In genomic region chr10:125912207-125912606, GRCm38 (mm10) we compare ENCODE assay signal across 16 mouse cellular contexts. TPM values are rescaled to one million over a fixed set of nuclear protein-coding genes. Genes with fewer than 3 reads are reported as not detected.
DNase-seq lines count a peak whose midpoint lies in the region; ATAC-seq and TF ChIP-seq lines count a peak whose summit lies in the region.
"Had no signal": no experiment of that assay in that cellular context is flagged by ENCODE, and none has a peak within 500 bp of the region (broad histone marks: within the 10 kb centered on the region; RNA-seq: fewer than 3 reads in every experiment).

No protein-coding gene starts in this region.

- WGBS in intestine, embryonic 14.5 days = 34% methylated on average over 7 of the region's 7 CpGs
- WGBS in intestine, postnatal 0 days = 69% methylated on average over 7 of the region's 7 CpGs
- 42% methylated on average over 7 of the region's 7 CpGs for WGBS in limb, embryonic 13.5 days

- H3K36me3 ChIP-seq in intestine, embryonic 14.5 days (ENCODE audit: control insufficient read depth, insufficient read depth, low read length) = no peaks in the 10 kb centered on the region
- no peaks in the 10 kb centered on the region for H3K36me3 ChIP-seq in intestine, postnatal 0 days (ENCODE audit: control insufficient read depth, insufficient read depth)
- H3K36me3 ChIP-seq in limb, embryonic 13.5 days = no peaks in the 10 kb centered on the region

- no peak overlapping the region for H3K9ac ChIP-seq in intestine, embryonic 14.5 days (ENCODE audit: low read length)
- H3K9ac ChIP-seq in intestine, postnatal 0 days (ENCODE audit: low read depth, low read length) = no peak overlapping the region
- H3K9ac ChIP-seq in limb, embryonic 13.5 days = no peak overlapping the region

- H3K27me3 ChIP-seq in intestine, embryonic 14.5 days (replicated peaks; ENCODE audit: control insufficient read depth, insufficient read depth, low read length) = no peaks in the 10 kb centered on the region
- H3K27me3 ChIP-seq in intestine, postnatal 0 days (replicated peaks; ENCODE audit: control insufficient read depth, insufficient read depth, low read length) = no peaks in the 10 kb centered on the region
- no peaks in the 10 kb centered on the region for H3K27me3 ChIP-seq in limb, embryonic 13.5 days

- no peak overlapping the region for H3K4me2 ChIP-seq in intestine, embryonic 14.5 days (ENCODE audit: low read length)
- no peak overlapping the region for H3K4me2 ChIP-seq in intestine, postnatal 0 days (replicated peaks; ENCODE audit: low read depth)
- no peak overlapping the region for H3K4me2 ChIP-seq in limb, embryonic 13.5 days (replicated peaks)

- no peaks in the 10 kb centered on the region for H3K9me3 ChIP-seq in intestine, embryonic 14.5 days (ENCODE audit: control insufficient read depth, low read length)
- H3K9me3 ChIP-seq in intestine, postnatal 0 days (ENCODE audit: control insufficient read depth) = 0 out of 2 replicates have a peak, but pooled peaks cover 2% of the 10 kb centered on the region
- H3K9me3 ChIP-seq in limb, embryonic 13.5 days = no peaks in the 10 kb centered on the region

- ATAC-seq in intestine, embryonic 14.5 days (replicated peaks; ENCODE audit: low FRiP score, low TSS enrichment, low read depth) = 0 out of 2 replicates have a peak, but pooled peaks have one; percentile 8
- no peak for ATAC-seq in intestine, postnatal 0 days
- peak; percentile 82 for ATAC-seq in limb, embryonic 13.5 days (ENCODE audit: low FRiP score, low read depth)
- ATAC-seq: CD4-positive, CD25-positive, alpha-beta regulatory T cell, adult 4 months; inflammation-experienced regulatory T-cells, adult 6 months had no signal

- no peak for TF ChIP-seq CTCF in intestine, postnatal 0 days (IDR thresholded peaks at IDR 0.05; ENCODE audit: low read depth)

- no peaks in the 10 kb centered on the region; the same call in 1 of the 2 replicates for H3K4me1 ChIP-seq in intestine, embryonic 14.5 days (replicated peaks; ENCODE audit: control insufficient read depth, insufficient read depth, low read length)
- H3K4me1 ChIP-seq in intestine, postnatal 0 days (replicated peaks; ENCODE audit: control insufficient read depth, insufficient read depth, low read length) = 0 out of 2 replicates have a peak, but pooled peaks cover 3% of the 10 kb centered on the region
- peaks cover 24% of the 10 kb centered on the region for H3K4me1 ChIP-seq in limb, embryonic 13.5 days

- H3K27ac ChIP-seq in intestine, embryonic 14.5 days (ENCODE audit: low read depth) = peak overlapping the region; percentile 40; the same call in 1 of the 2 replicates
- no peak overlapping the region for H3K27ac ChIP-seq in intestine, postnatal 0 days (ENCODE audit: low read depth, low read length)
- peak overlapping the region; percentile 66 for H3K27ac ChIP-seq in limb, embryonic 13.5 days

- DNase-seq in intestine, embryonic 14.5 days (ENCODE audit: low spot score) = no peak
- peak; percentile 38 for DNase-seq in retina, postnatal 1 day
- DNase-seq in retina, embryonic 14.5 days (ENCODE audit: low spot score) = no peak
- DNase-seq in urinary bladder, postnatal 36 days (ENCODE audit: low spot score in 2 of 2) = no peak
- DNase-seq in lung, adult 18-20 months = no peak
- DNase-seq in thymus, postnatal 14 days = no peak
- DNase-seq: adrenal gland, adult 8-10 months; cerebellum, adult 11 months; gastrocnemius, postnatal 36 days; liver; lung, postnatal 10 days; thymus, postnatal 4 days had no signal

- no peak overlapping the region for H3K4me3 ChIP-seq in intestine, embryonic 14.5 days (ENCODE audit: low read depth, low read length)
- H3K4me3 ChIP-seq in intestine, postnatal 0 days (ENCODE audit: low read depth, low read length) = no peak overlapping the region
- H3K4me3 ChIP-seq in limb, embryonic 13.5 days = no peak overlapping the region

RNA-seq across cellular contexts. Expression of gene Lrig3, which starts 53.8 kb away (rescaled TPM):
- polyA plus RNA-seq in intestine, embryonic 14.5 days (2014; fragmentation: Nextera tagmentation; extraction: Ambion mirVana) = 23.0 and 29.6 TPM in 2 replicates
- 6.7 and 6.9 TPM in 2 replicates for polyA plus RNA-seq in intestine, postnatal 0 days (2015; fragmentation: Nextera tagmentation; extraction: Ambion mirVana)
- 61.5 and 64.9 TPM in 2 replicates for polyA plus RNA-seq in limb, embryonic 13.5 days (2015; fragmentation: Nextera tagmentation; extraction: Ambion mirVana)
- polyA plus RNA-seq: inflammation-experienced regulatory T-cells, adult 6 months had no signal
